Mouse (Mus musculus) liver, adult 2 months (tissue): ENCODE measurements at regions not wholly inside any gene's neighbourhood (a gene's known extent, or its start where the extent isn't known, plus 50 kb on each side); places are given as distances from the start of the nearest gene placed in this dataset.
A peak's percentile ranks its signal among the peaks of the same experiment; 100 is the strongest.

Experiments used
- DNase-seq: peaks from one replicate; pipeline ENCODE4 v3.0.0-alpha.2; 2011; ENCODE audit warnings: low read depth, low spot score; ENCODE audit errors: extremely low read depth
- H3K27ac ChIP-seq: fragments of 200-500 bp; replicated peaks from 2 replicates; pipeline ENCODE4 v1.5.1; 2012; ENCODE audit warnings: low read depth, mild to moderate bottlenecking, control low read depth, inconsistent platforms, low read length; ENCODE audit not compliant: insufficient read depth
- H3K27me3 ChIP-seq: fragments of 200-500 bp; 2 replicates; pipeline ENCODE4 v1.6.1; 2012; ENCODE audit warnings: mild to moderate bottlenecking, moderate library complexity, low read length, inconsistent platforms; ENCODE audit not compliant: control insufficient read depth, insufficient read depth
- H3K36me3 ChIP-seq: fragments of 200-500 bp; 2 replicates; pipeline ENCODE4 v1.6.1; 2012; ENCODE audit warnings: low read length, inconsistent platforms; ENCODE audit not compliant: control insufficient read depth, insufficient read depth
- H3K4me1 ChIP-seq: fragments of 200-500 bp; 2 replicates; pipeline ENCODE4 v1.6.1; 2011; ENCODE audit warnings: low read length; ENCODE audit not compliant: control insufficient read depth, insufficient read depth
- H3K4me3 ChIP-seq: fragments of 200-500 bp; 2 replicates; pipeline ENCODE4 v1.5.1; 2011; ENCODE audit warnings: low read depth, mild to moderate bottlenecking, control low read depth, low read length, moderate library complexity; ENCODE audit not compliant: insufficient read depth
- H3K79me2 ChIP-seq: fragments of 200-500 bp; 2 replicates; pipeline ENCODE4 v1.6.1; 2012; ENCODE audit warnings: inconsistent platforms, mild to moderate bottlenecking, low read length, moderate library complexity; ENCODE audit not compliant: control insufficient read depth, insufficient read depth
- H3K9ac ChIP-seq: fragments of 200-500 bp; 2 replicates; pipeline ENCODE4 v1.6.1; 2012; ENCODE audit warnings: low read depth, mild to moderate bottlenecking, control low read depth, inconsistent platforms, low read length
- CTCF ChIP-seq: fragments of 200-500 bp; IDR thresholded peaks from 2 replicates; pipeline ENCODE4 v1.5.1; 2011; ENCODE audit warnings: low read depth, low read length, control low read depth
- POLR2A ChIP-seq: fragments of 200-500 bp; IDR thresholded peaks from 2 replicates; pipeline ENCODE4 v1.6.1; 2011; ENCODE audit warnings: low read length, control low read depth; ENCODE audit not compliant: insufficient read depth; ENCODE audit errors: extremely low read depth
- WGBS: fragments of 180-500 bp; shearing (Covaris S2); methylation state at CpG from one replicate; pipeline ENCODE4 v1.1.7; 2018; 5-methylcytosine and 5-hydroxymethylcytosine counted together

- Histone ChIP-seq H3K36me3 (no peaks in the 10 kb centered on the region), H3K9ac (no peak overlapping the region), H3K4me3 (no peak overlapping the region), H3K27ac (no peak overlapping the region), H3K4me1 (no peaks in the 10 kb centered on the region), H3K79me2 (no peaks in the 10 kb centered on the region), H3K27me3 (no peaks in the 10 kb centered on the region)
- TF ChIP-seq CTCF (no peak), POLR2A (no peak)
- no peak for DNase-seq
- 83% methylated on average over 2 of the region's 2 CpGs for WGBS
Observed at GRCm38 (mm10) chr3:118331559-118331958, 230.4 kb upstream of the Dpyd start.

- Histone ChIP-seq H3K79me2 (no peaks in the 10 kb centered on the region), H3K4me3 (no peak overlapping the region), H3K9ac (no peak overlapping the region), H3K4me1 (no peaks in the 10 kb centered on the region), H3K27ac (no peak overlapping the region), H3K27me3 (no peaks in the 10 kb centered on the region), H3K36me3 (no peaks in the 10 kb centered on the region)
- no peak for DNase-seq
- no peak for TF ChIP-seq POLR2A
- TF ChIP-seq CTCF: no peak
Observed at GRCm38 (mm10) chr3:118338716-118339115, 223.2 kb upstream of the Dpyd start.

- DNase-seq: peak; percentile 84
- Histone ChIP-seq H3K27me3 (no peaks in the 10 kb centered on the region), H3K9ac (no peak overlapping the region), H3K4me1 (peaks cover 2% of the 10 kb centered on the region), H3K4me3 (no peak overlapping the region), H3K27ac (no peak overlapping the region), H3K36me3 (no peaks in the 10 kb centered on the region), H3K79me2 (no peaks in the 10 kb centered on the region)
- 22% methylated on average over 5 of the region's 5 CpGs for WGBS
- TF ChIP-seq POLR2A: no peak
- no peak for TF ChIP-seq CTCF
Observed at GRCm38 (mm10) chr3:118361741-118362141, 200.2 kb upstream of the Dpyd start.
